Mouse (Mus musculus) forebrain, embryonic 15.5 days (tissue): ENCODE results near the gene Slc26a10. TPM values are rescaled to one million over a fixed set of nuclear protein-coding genes. Genes with fewer than 3 reads are reported as not detected.

Source experiments
- ATAC-seq: fragments of 200-750 bp; cut with Nextera tagmentation; replicated peaks from 2 replicates; pipeline ENCODE4 v1.8.0; 2017; ENCODE audit warnings: mild to moderate bottlenecking, moderate TSS enrichment, moderate library complexity
- H3K27ac ChIP-seq: fragments of 300-500 bp; sonication (generic); replicated peaks from 2 replicates; pipeline ENCODE4 v1.5.1; 2015; ENCODE audit warnings: mild to moderate bottlenecking, inconsistent platforms
- H3K27me3 ChIP-seq: fragments of 300-500 bp; sonication (generic); 2 replicates; pipeline ENCODE4 v1.6.1; 2015; ENCODE audit warnings: inconsistent platforms
- H3K36me3 ChIP-seq: fragments of 300-500 bp; sonication (generic); 2 replicates; pipeline ENCODE4 v1.6.1; 2015; ENCODE audit warnings: mild to moderate bottlenecking, inconsistent platforms
- H3K4me1 ChIP-seq: fragments of 300-500 bp; sonication (generic); 2 replicates; pipeline ENCODE4 v1.6.1; 2015; ENCODE audit warnings: inconsistent platforms
- H3K4me2 ChIP-seq: fragments of 300-500 bp; sonication (generic); replicated peaks from 2 replicates; pipeline ENCODE4 v1.6.1; 2015; ENCODE audit warnings: mild to moderate bottlenecking, inconsistent platforms
- H3K4me3 ChIP-seq: fragments of 300-500 bp; sonication (generic); 2 replicates; pipeline ENCODE4 v1.5.1; 2015; ENCODE audit warnings: mild to moderate bottlenecking, inconsistent platforms
- H3K9ac ChIP-seq: fragments of 300-500 bp; sonication (generic); replicated peaks from 2 replicates; pipeline ENCODE4 v1.6.1; 2015; ENCODE audit warnings: mild to moderate bottlenecking, inconsistent platforms
- H3K9me3 ChIP-seq: fragments of 300-500 bp; sonication (generic); 2 replicates; pipeline ENCODE4 v1.6.1; 2016; ENCODE audit warnings: inconsistent platforms
- WGBS: fragments of 180-500 bp; shearing (Covaris S2); methylation state at CpG from one replicate; pipeline ENCODE4 v1.1.7; 2015; ENCODE audit warnings: mixed read lengths; 5-methylcytosine and 5-hydroxymethylcytosine counted together
- polyA plus RNA-seq: library from polyadenylated mRNA; unstranded; fragments of >200 nt; fragmentation: Nextera tagmentation; extraction: Ambion mirVana; gene quantifications from 2 replicates; pipeline ENCODE4 v1.2.1, GENCODE M21; 2015

Slc26a10 gene
- polyA plus RNA-seq, 1 experiment from 2014 or later = 1.4 TPM

DNA sequence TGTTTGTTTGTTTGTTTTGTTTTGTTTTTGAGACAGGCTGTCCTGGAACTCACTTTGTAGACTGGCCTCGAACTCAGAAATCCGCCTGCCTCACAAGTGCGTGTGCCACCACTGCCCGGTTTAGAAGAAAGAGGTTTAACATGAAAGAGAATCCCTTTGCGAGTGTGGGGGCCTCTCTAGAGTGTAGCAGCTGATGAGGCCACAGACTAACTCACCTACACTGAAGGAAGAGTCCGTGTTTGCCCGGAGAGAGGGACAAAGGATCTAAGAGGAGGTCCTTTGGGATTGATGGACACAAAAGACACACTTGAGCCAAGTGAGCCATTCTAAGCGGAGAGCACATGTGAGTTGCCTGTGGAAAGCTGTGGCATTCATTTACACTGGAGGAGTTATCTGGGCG is 3.2 kb downstream of the Slc26a10 start:
- Histone ChIP-seq H3K27me3 (peaks cover 44% of the 10 kb centered on the region), H3K9me3 (no peaks in the 10 kb centered on the region), H3K9ac (no peak overlapping the region), H3K4me3 (no peak overlapping the region), H3K4me1 (peaks cover 23% of the 10 kb centered on the region), H3K27ac (no peak overlapping the region), H3K4me2 (peak overlapping the region; percentile 24; the same call in 1 of the 2 replicates), H3K36me3 (no peaks in the 10 kb centered on the region)
- WGBS = 17% methylated on average over 9 of the region's 9 CpGs
- no peak for ATAC-seq

DNA sequence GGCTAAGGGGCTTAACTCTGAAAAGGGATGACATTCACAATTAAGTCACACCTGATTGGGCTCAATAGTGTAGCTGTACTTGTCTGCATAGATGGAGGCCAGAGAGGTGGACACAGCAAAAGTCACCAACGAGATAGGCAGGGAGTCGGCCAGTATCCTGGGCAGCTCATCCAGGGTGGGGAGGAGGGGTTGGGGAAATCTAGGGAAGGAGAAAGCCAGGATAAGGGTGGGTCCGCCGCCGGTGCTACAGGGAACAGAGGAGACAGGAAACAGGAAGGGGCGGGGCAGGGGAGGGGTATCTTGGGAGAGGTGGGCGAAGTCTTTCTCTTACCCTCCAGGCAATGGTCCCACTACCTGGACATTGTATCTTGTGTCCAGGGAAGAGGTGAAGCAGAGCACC is 3.7 kb downstream of the Slc26a10 start:
- H3K4me3 ChIP-seq = no peak overlapping the region
- H3K9me3 ChIP-seq = no peaks in the 10 kb centered on the region
- no peak overlapping the region for H3K27ac ChIP-seq
- H3K36me3 ChIP-seq = no peaks in the 10 kb centered on the region
- ATAC-seq = no peak
- H3K9ac ChIP-seq = no peak overlapping the region
- peaks cover 45% of the 10 kb centered on the region for H3K27me3 ChIP-seq
- peaks cover 23% of the 10 kb centered on the region for H3K4me1 ChIP-seq
- no peak overlapping the region for H3K4me2 ChIP-seq
- 8% methylated on average over 7 of the region's 7 CpGs for WGBS

DNA sequence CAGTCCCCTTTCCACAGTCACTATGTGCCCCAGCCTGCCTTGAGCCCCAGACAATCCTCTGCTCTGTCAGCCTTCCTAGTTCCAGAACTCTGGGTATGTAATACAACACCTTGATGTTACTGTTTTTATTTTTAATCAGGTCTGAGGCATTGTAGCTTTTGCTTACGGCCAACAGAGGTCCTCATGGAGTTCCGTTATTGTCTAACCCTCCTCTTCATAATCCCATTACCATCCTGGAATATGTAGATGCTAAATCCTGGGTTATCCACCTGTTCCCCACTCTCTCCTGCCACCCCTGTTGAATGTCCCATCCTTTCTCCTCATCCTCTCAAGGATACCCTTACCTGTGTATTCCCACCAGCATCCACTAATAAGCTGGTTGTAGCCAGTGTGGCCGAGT is 4.2 kb downstream of the Slc26a10 start:
- no peak for ATAC-seq
- H3K4me2 ChIP-seq = no peak overlapping the region
- no peak overlapping the region for H3K9ac ChIP-seq
- H3K27me3 ChIP-seq = peaks cover 51% of the 10 kb centered on the region
- peaks cover 23% of the 10 kb centered on the region for H3K4me1 ChIP-seq
- no peaks in the 10 kb centered on the region for H3K36me3 ChIP-seq
- H3K27ac ChIP-seq = no peak overlapping the region
- H3K4me3 ChIP-seq = no peak overlapping the region
- WGBS = 29% methylated on average over 3 of the region's 3 CpGs
- no peaks in the 10 kb centered on the region for H3K9me3 ChIP-seq

DNA sequence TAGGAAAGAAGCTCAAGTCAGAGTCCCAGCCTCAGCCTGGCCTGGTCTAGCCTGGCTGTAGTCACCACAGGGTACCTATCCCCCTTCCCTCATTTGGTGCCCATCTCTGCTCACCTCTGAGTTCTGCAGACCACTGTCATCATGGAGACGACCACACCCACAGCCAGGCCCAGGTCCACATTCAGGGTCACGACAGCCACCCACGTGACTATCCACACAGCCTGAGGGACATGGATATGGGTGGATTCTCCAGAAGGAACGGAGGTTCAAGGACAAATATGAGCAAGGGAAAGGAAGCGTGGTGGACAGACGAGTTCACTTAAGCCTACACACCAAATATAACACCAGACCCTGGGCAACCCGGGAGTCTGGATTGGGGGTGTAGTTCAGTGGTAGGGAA is 6.3 kb downstream of the Slc26a10 start:
- Histone ChIP-seq H3K4me1 (peaks cover 28% of the 10 kb centered on the region), H3K27me3 (peaks cover 61% of the 10 kb centered on the region), H3K4me3 (no peak overlapping the region), H3K9me3 (no peaks in the 10 kb centered on the region), H3K9ac (no peak overlapping the region), H3K27ac (no peak overlapping the region), H3K4me2 (no peak overlapping the region), H3K36me3 (0 out of 2 replicates have a peak, but pooled peaks cover 4% of the 10 kb centered on the region)
- no peak for ATAC-seq
- 91% methylated on average over 7 of the region's 7 CpGs for WGBS

DNA sequence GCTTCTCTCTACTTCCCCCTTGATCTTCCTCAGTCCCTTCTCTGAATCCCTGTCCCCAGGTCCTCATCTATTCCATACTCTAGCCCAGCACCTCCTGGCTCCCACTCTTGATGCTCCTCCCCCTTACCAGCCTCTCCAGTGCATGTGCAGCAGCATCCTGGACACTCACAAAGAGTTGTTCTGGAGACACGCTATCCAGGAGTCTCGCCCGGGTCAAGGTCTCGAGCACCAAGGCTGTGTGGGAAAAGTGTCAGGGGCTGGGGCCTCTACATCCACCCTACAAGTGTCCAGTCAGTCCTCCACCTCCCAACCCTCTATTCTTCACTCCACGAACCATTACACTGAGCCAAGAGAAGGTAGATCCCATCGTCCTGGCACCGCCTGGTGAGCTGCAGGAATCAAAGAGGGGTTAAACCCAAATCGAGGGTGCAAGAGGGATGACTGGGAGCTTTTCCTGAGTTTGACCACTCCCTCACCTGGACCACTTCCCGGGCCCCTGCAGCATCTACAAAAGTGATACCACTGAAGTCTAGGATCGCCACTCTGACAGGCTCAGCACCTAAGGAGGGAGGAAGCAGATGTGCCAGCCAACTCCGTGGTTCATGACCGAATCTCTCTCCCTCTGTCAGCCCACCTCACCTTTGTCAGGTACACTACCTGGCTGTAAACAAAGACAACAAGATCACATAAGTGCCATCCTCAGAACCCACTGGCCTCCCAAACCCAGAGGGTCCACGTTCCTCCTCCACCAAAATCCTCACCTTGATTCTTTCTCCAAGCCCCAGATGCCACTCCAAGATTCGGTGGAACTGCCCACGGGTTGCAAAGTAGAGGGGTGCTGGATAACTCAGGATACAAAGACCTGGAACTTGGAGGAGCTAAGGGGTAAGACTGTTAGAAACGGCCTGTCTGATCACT is 7.0 kb downstream of the Slc26a10 start:
- WGBS = 84% methylated on average over 16 of the region's 16 CpGs
- H3K9ac ChIP-seq = no peak overlapping the region
- H3K4me1 ChIP-seq = peaks cover 25% of the 10 kb centered on the region
- no peak overlapping the region for H3K27ac ChIP-seq
- no peak for ATAC-seq
- H3K4me2 ChIP-seq = no peak overlapping the region
- peaks cover 61% of the 10 kb centered on the region for H3K27me3 ChIP-seq
- H3K4me3 ChIP-seq = no peak overlapping the region
- H3K36me3 ChIP-seq = 0 out of 2 replicates have a peak, but pooled peaks cover 4% of the 10 kb centered on the region
- H3K9me3 ChIP-seq = no peaks in the 10 kb centered on the region

DNA sequence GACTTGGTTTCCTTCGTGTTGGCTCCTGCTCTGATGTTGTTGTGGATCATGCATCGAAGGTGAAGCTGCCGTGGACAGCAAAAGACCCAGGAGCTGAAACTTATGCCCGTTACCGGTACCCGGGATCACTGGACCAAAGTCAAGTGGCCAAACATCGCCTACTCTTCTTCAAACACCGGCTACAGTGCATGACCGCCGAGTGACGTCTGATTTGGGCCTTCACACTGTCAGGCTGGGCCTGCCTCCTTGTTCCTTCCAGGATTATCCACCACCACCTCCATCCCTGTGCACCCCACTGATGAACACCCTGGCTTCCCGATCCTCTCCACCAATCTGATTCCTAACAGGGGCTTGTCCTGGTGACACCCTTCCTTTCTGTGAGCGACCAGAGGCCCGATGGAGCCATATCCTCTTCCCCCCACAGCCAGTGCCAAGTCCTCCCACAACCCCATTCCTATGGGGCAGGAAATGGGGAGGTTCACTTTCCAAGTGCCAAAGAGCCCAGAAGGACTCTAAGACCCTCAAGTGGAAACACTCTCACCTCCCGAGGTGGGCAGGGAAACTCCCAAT is 8.7 kb downstream of the Slc26a10 start:
- 89% methylated on average over 15 of the region's 15 CpGs for WGBS
- no peak overlapping the region for H3K4me3 ChIP-seq
- H3K4me1 ChIP-seq = peaks cover 21% of the 10 kb centered on the region
- H3K27ac ChIP-seq = no peak overlapping the region
- no peaks in the 10 kb centered on the region for H3K9me3 ChIP-seq
- H3K36me3 ChIP-seq = 0 out of 2 replicates have a peak, but pooled peaks cover 4% of the 10 kb centered on the region
- no peak overlapping the region for H3K4me2 ChIP-seq
- H3K9ac ChIP-seq = no peak overlapping the region
- H3K27me3 ChIP-seq = peaks cover 63% of the 10 kb centered on the region
- ATAC-seq = no peak

DNA sequence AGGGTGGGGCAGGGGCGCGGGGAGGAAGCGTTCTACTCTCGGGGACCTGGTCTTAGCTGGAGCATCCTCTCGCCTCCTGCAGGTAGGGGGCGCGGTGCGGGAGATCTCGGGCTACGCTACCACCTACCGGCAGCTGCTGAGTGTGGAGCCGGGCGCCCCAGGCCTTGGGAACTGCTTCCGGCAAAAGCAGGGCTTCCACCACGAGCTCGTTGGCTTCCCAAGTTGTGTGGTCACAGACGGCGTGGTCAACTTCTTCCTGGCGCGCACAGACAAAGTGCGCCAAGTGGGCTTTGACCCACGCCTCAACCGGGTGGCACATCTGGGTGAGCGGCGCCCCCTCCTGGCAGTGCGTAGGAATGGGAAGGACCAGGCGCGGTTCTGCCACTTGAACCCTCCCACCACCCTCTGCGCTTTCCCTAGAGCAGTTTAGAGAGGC is 9.6 kb downstream of the Slc26a10 start:
- H3K36me3 ChIP-seq = 0 out of 2 replicates have a peak, but pooled peaks cover 4% of the 10 kb centered on the region
- no peak overlapping the region; the same call in 1 of the 2 replicates for H3K9ac ChIP-seq
- 2% methylated on average over 28 of the region's 29 CpGs for WGBS
- H3K27ac ChIP-seq = no peak overlapping the region
- H3K4me3 ChIP-seq = peak overlapping the region; percentile 31
- 0 out of 2 replicates have a peak, but pooled peaks have one; percentile 46 for ATAC-seq
- H3K27me3 ChIP-seq = peaks cover 58% of the 10 kb centered on the region
- H3K4me2 ChIP-seq = peak overlapping the region; percentile 46
- H3K4me1 ChIP-seq = peaks cover 25% of the 10 kb centered on the region
- H3K9me3 ChIP-seq = no peaks in the 10 kb centered on the region

DNA sequence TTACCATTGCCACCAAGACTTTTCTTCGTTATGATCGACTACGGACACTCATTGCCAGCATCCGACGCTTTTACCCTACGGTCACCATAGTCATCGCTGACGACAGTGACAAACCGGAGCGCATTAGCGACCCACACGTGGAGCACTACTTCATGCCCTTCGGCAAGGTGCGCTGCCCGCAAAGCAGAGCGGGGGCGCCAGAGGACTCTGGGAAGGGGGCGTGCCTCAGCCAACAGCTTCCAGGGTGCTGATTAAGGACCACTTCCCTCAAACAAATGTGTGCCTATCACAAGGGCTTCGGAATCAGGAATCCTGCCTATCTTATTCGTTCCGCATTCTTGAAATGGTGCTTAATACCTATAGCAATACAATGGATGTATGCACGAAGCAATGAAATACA is 10.4 kb downstream of the Slc26a10 start:
- H3K36me3 ChIP-seq = 0 out of 2 replicates have a peak, but pooled peaks cover 4% of the 10 kb centered on the region
- H3K9me3 ChIP-seq = no peaks in the 10 kb centered on the region
- ATAC-seq = no peak
- H3K4me2 ChIP-seq = peak overlapping the region; percentile 46
- peaks cover 29% of the 10 kb centered on the region for H3K4me1 ChIP-seq
- H3K27me3 ChIP-seq = peaks cover 58% of the 10 kb centered on the region
- H3K4me3 ChIP-seq = peak overlapping the region; percentile 31
- H3K27ac ChIP-seq = no peak overlapping the region
- WGBS = under 1% methylated on average over 22 of the region's 22 CpGs
- no peak overlapping the region for H3K9ac ChIP-seq

DNA sequence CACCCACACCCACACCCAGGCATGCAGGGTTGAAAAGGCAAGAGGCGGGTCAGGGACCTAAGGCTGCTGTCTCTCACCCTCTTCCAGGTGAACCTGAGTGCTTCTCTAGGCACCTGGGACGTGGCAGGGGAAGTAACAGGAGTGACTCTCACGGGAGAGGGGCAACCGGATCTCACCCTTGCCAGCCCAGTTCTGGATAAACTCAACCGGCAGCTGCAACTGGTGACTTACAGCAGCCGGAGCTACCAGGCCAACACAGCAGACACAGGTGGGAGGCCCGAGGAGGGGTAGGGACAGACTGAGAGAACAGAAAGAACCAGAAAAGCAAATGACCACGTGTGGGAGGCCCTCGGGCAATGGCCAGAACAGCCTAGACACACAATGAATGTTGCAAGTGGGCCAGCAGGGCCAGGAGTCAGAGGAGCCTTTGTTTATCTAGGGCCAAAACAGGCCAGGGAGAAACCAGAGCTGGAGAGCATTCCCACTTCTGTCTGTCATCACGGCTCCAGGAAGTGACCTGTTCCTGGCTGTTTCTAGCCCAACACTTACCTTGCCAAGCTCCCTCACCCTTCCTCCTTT is 12.7 kb downstream of the Slc26a10 start:
- H3K9ac ChIP-seq = no peak overlapping the region
- H3K4me3 ChIP-seq = no peak overlapping the region
- 58% methylated on average over 10 of the region's 10 CpGs for WGBS
- H3K9me3 ChIP-seq = no peaks in the 10 kb centered on the region
- no peak for ATAC-seq
- H3K4me2 ChIP-seq = no peak overlapping the region
- H3K36me3 ChIP-seq = 0 out of 2 replicates have a peak, but pooled peaks cover 4% of the 10 kb centered on the region
- H3K4me1 ChIP-seq = peaks cover 34% of the 10 kb centered on the region
- H3K27me3 ChIP-seq = peaks cover 52% of the 10 kb centered on the region
- no peak overlapping the region for H3K27ac ChIP-seq

DNA sequence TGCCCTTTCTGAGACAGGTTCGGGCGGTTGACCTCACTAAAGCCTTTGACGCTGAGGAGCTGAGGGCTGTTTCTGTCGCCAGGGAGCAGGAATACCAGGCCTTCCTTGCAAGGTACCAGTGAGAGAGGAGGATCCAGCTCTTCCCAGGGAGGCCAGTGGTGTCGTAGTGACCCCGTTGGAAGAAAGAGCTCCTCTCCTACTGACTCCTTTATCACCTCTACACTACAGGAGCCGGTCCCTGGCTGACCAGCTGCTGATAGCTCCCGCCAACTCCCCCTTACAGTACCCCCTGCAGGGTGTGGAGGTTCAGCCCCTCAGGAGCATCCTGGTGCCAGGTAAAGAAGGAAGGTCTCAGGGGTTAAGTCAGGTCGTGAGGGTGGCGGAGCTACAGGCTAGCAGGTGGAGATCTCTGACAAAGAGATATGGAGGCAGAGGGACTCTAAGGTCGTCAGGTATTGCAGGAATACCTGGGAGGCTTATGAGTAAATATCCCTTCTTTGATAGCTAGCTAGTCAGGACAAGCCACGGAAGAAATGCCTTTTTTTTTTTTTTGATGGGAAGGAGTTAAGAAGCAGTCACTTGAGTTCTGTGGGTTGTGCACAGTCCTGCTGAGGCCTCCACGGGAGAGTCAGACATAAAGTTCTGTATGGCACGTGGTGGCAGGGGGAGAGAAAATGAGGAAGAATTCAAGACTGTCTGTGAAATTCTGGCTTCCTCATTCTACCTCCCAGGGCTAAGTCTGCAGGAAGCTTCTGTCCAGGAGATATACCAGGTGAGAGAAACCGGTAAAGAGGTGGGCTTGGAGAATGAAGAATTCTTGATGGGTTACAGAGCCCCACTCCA is 13.5 kb downstream of the Slc26a10 start:
- Histone ChIP-seq H3K36me3 (0 out of 2 replicates have a peak, but pooled peaks cover 4% of the 10 kb centered on the region), H3K27ac (peak overlapping the region; percentile 76), H3K4me2 (peak overlapping the region; percentile 98), H3K4me1 (peaks cover 34% of the 10 kb centered on the region), H3K9me3 (no peaks in the 10 kb centered on the region), H3K4me3 (peak overlapping the region; percentile 84), H3K9ac (peak overlapping the region; percentile 86), H3K27me3 (peaks cover 52% of the 10 kb centered on the region)
- no peak for ATAC-seq
- WGBS = 27% methylated on average over 15 of the region's 15 CpGs

DNA sequence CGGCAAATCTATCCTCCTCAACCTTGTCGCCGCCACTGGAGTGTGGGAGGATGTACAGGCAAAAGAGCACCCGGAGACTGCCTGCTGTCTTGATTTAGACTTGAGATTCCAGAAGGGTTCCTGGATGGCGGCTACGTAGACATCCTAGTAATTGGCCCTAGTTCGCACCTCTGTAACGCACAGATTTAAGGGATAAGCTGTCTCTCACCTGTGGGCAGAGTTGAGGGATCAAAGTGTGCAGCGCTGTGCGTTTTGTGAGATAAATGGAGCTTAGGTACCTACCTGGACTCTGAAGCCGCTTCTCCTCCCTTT is 14.1 kb downstream of the Slc26a10 start:
- Histone ChIP-seq H3K27ac (peak overlapping the region; percentile 76), H3K9me3 (no peaks in the 10 kb centered on the region), H3K4me3 (peak overlapping the region; percentile 84), H3K4me2 (peak overlapping the region; percentile 98), H3K27me3 (peaks cover 47% of the 10 kb centered on the region), H3K36me3 (0 out of 2 replicates have a peak, but pooled peaks cover 4% of the 10 kb centered on the region), H3K4me1 (peaks cover 34% of the 10 kb centered on the region), H3K9ac (peak overlapping the region; percentile 86)
- no peak for ATAC-seq
- WGBS = 6% methylated on average over 11 of the region's 11 CpGs
